In genomic region chr19:3906326-3906725, GRCm38 (mm10) we compare ENCODE assay signal across 8 mouse cellular contexts. TPM values are rescaled to one million over a fixed set of nuclear protein-coding genes. Genes with fewer than 3 reads are reported as not detected.
DNase-seq lines count a peak whose midpoint lies in the region; ATAC-seq and TF ChIP-seq lines count a peak whose summit lies in the region.

No protein-coding gene starts in this region.

- H3K79me2 ChIP-seq in myocyte (ENCODE audit: control insufficient read depth, insufficient read depth): peaks cover 34% of the 10 kb centered on the region

- peak overlapping the region; percentile 84 for H3K4me2 ChIP-seq in kidney, postnatal 0 days (ENCODE audit: low read length)
- H3K4me2 ChIP-seq in myocyte (ENCODE audit: low read depth): peak overlapping the region; percentile 95

- peak; percentile 20 for TF ChIP-seq POLR2A in myocyte (IDR thresholded peaks at IDR 0.05; ENCODE audit: insufficient read length, low read depth)

- H3K36me3 ChIP-seq in kidney, postnatal 0 days (ENCODE audit: insufficient read depth, low read length): peaks cover 53% of the 10 kb centered on the region
- peaks cover 9% of the 10 kb centered on the region for H3K36me3 ChIP-seq in myocyte (ENCODE audit: control insufficient read depth, insufficient read depth)

- H3K4me3 ChIP-seq in kidney, postnatal 0 days (replicated peaks; ENCODE audit: low read depth, low read length): peak overlapping the region; percentile 74
- H3K4me3 ChIP-seq in myocyte: peak overlapping the region; percentile 84

- peak overlapping the region; percentile 45 for H3ac ChIP-seq in myocyte (ENCODE audit: control insufficient read depth, insufficient read length)

- peak overlapping the region; percentile 71 for H3K9ac ChIP-seq in kidney, postnatal 0 days (ENCODE audit: low read depth, low read length)

- no peak for DNase-seq in kidney, postnatal 0 days (ENCODE audit: low spot score)
- DNase-seq in kidney, adult 8-10 months: no peak
- DNase-seq in T-cell, adult 2 months (ENCODE audit: low spot score): peak; percentile 23
- peak; percentile 58 for DNase-seq in induced T-regulatory cell, adult 2 months (ENCODE audit: low read depth)
- no peak for DNase-seq in gastrocnemius, postnatal 14 days
- no peak for DNase-seq in right cerebral cortex, postnatal 14 days

- H3K9me3 ChIP-seq in kidney, postnatal 0 days (replicated peaks; ENCODE audit: low read length): no peaks in the 10 kb centered on the region

- no peak for ATAC-seq in kidney, postnatal 0 days (replicated peaks; ENCODE audit: low FRiP score, low read depth)
- ATAC-seq in erythroid progenitor cell, adult 5-6 weeks (replicated peaks; ENCODE audit: low FRiP score, poor library complexity, severe bottlenecking): no peak

- intact Hi-C loops in gastrocnemius, postnatal 14 days (cut with DNase I; ENCODE audit: low total_unique reads): no loop called here

- peaks cover 25% of the 10 kb centered on the region for H3K4me1 ChIP-seq in kidney, postnatal 0 days (replicated peaks; ENCODE audit: insufficient read depth, low read length)

- 10% methylated on average over 10 of the region's 10 CpGs for WGBS in kidney, postnatal 0 days

- peak overlapping the region; percentile 87 for H3K27ac ChIP-seq in kidney, postnatal 0 days

- TF ChIP-seq CTCF in kidney, postnatal 0 days (IDR thresholded peaks at IDR 0.05; ENCODE audit: low read depth): no peak

- no peaks in the 10 kb centered on the region for H3K27me3 ChIP-seq in kidney, postnatal 0 days (ENCODE audit: insufficient read depth, low read length)
- H3K27me3 ChIP-seq in myocyte (ENCODE audit: control insufficient read depth, insufficient read depth, insufficient read length): no peaks in the 10 kb centered on the region

TF ChIP-seq in myocyte, 11 proteins besides CTCF, POLR2A, EP300 and RAD21:
- TF ChIP-seq REST (IDR thresholded peaks at IDR 0.05; ENCODE audit: insufficient read depth, insufficient read length) (no peak), POLR2AphosphoS2 (IDR thresholded peaks at IDR 0.05; ENCODE audit: insufficient read length, low read depth) (peak; percentile 12), USF1 (IDR thresholded peaks at IDR 0.05; ENCODE audit: low read depth) (no peak), SRF (IDR thresholded peaks at IDR 0.05; ENCODE audit: control insufficient read depth, insufficient read length, low read depth) (no peak), MYOD1 (IDR thresholded peaks at IDR 0.05; ENCODE audit: control insufficient read depth in 1 of 3, insufficient read length in 2 of 3, low read depth in 2 of 3) (no peak), CEBPB (IDR thresholded peaks at IDR 0.05; ENCODE audit: insufficient read depth, poor library complexity, severe bottlenecking) (no peak)

RNA-seq across cellular contexts. Expression of gene Tcirg1, which starts 0.6 kb away (rescaled TPM):
- 31.4 and 33.0 TPM in 2 replicates for polyA plus RNA-seq in kidney, postnatal 0 days (2015; fragmentation: Nextera tagmentation; extraction: Ambion mirVana)
- polyA plus RNA-seq in myocyte (2012; fragmentation: generic; extraction: Trizol): 50.9 TPM
- 40.0 and 51.6 TPM in 2 replicates for total RNA-seq in erythroid progenitor cell, adult 5-6 weeks (2015; ENCODE audit: low replicate concordance)
- total RNA-seq in erythroid progenitor cell, adult 5-6 weeks (2017; ENCODE audit: low replicate concordance): 30.5 and 44.4 TPM in 2 replicates
- 1 to 10 TPM; 7.3 to 8.5 TPM for total RNA-seq in gastrocnemius, postnatal 14 days (2021)

RNA-seq across cellular contexts. Expression of gene Ndufs8, which starts 6.2 kb away (rescaled TPM):
- polyA plus RNA-seq in kidney, postnatal 0 days (2015; fragmentation: Nextera tagmentation; extraction: Ambion mirVana): 417 and 423 TPM in 2 replicates
- 482 TPM for polyA plus RNA-seq in myocyte (2012; fragmentation: generic; extraction: Trizol)
- total RNA-seq in erythroid progenitor cell, adult 5-6 weeks (2015; ENCODE audit: low replicate concordance): 46.5 and 52.4 TPM in 2 replicates
- 24.1 and 28.5 TPM in 2 replicates for total RNA-seq in erythroid progenitor cell, adult 5-6 weeks (2017; ENCODE audit: low replicate concordance)
- 100 to 1,000 TPM; 206 to 256 TPM for total RNA-seq in gastrocnemius, postnatal 14 days (2021)

RNA-seq across cellular contexts. Expression of gene Aldh3b1, which starts 23.3 kb away (rescaled TPM):
- 3.8 and 3.9 TPM in 2 replicates for polyA plus RNA-seq in kidney, postnatal 0 days (2015; fragmentation: Nextera tagmentation; extraction: Ambion mirVana)
- polyA plus RNA-seq in myocyte (2012; fragmentation: generic; extraction: Trizol): 51.8 TPM
- total RNA-seq in erythroid progenitor cell, adult 5-6 weeks (2015; ENCODE audit: low replicate concordance): 5.4 TPM in 2 replicates
- 4.7 and 6.8 TPM in 2 replicates for total RNA-seq in erythroid progenitor cell, adult 5-6 weeks (2017; ENCODE audit: low replicate concordance)
- 1 to 10 TPM; 2.1 to 2.5 TPM for total RNA-seq in gastrocnemius, postnatal 14 days (2021)

RNA-seq across cellular contexts. Expression of gene Unc93b1, which starts 28.7 kb away (rescaled TPM):
- 24.2 and 25.5 TPM in 2 replicates for polyA plus RNA-seq in kidney, postnatal 0 days (2015; fragmentation: Nextera tagmentation; extraction: Ambion mirVana)
- polyA plus RNA-seq in myocyte (2012; fragmentation: generic; extraction: Trizol): 4.0 TPM
- total RNA-seq in erythroid progenitor cell, adult 5-6 weeks (2015; ENCODE audit: low replicate concordance): 28.5 and 29.3 TPM in 2 replicates
- total RNA-seq in erythroid progenitor cell, adult 5-6 weeks (2017; ENCODE audit: low replicate concordance): 28.2 and 34.4 TPM in 2 replicates
- 10 to 100 TPM; 13.7 to 13.8 TPM for total RNA-seq in gastrocnemius, postnatal 14 days (2021)

RNA-seq across cellular contexts. Expression of gene Aldh3b3, which starts 52.1 kb away (rescaled TPM):
- 0.07 TPM in 1 of 2 replicates, not detected in the other for polyA plus RNA-seq in kidney, postnatal 0 days (2015; fragmentation: Nextera tagmentation; extraction: Ambion mirVana)
- 1.2 TPM for polyA plus RNA-seq in myocyte (2012; fragmentation: generic; extraction: Trizol)
- 3.6 TPM in 1 of 2 replicates, not detected in the other for total RNA-seq in erythroid progenitor cell, adult 5-6 weeks (2015; ENCODE audit: low replicate concordance)
- total RNA-seq in erythroid progenitor cell, adult 5-6 weeks (2017; ENCODE audit: low replicate concordance): not detected in 2 replicates
- total RNA-seq in gastrocnemius, postnatal 14 days (2021): not detected

Comparison
In these comparisons a context has a peak if more than half of its experiments do, and no peak if none do; other contexts are left out.
1. DNase-seq: peak in T-cell, adult 2 months (single experiment) and induced T-regulatory cell, adult 2 months (single experiment); none in kidney, postnatal 0 days (single experiment), kidney, adult 8-10 months (0 of 2), gastrocnemius, postnatal 14 days (single experiment) and right cerebral cortex, postnatal 14 days (single experiment).